Mouse (Mus musculus) small intestine, adult 2 months (tissue): ENCODE measurements around the gene Wdfy4.

Experiments used
- CTCF ChIP-seq: fragments of 200-500 bp; IDR thresholded peaks from 2 replicates; pipeline ENCODE4 v1.5.1; 2012; ENCODE audit warnings: low read depth, mild to moderate bottlenecking, control low read depth, inconsistent platforms, low read length, moderate library complexity, mixed read lengths; ENCODE audit not compliant: insufficient replicate concordance, insufficient read length; ENCODE audit errors: extremely low read depth
- POLR2A ChIP-seq: fragments of 200-500 bp; IDR thresholded peaks from 2 replicates; pipeline ENCODE4 v1.6.1; 2012; ENCODE audit warnings: low read depth, mild to moderate bottlenecking, control low read depth, inconsistent platforms, low read length, moderate library complexity

DNA sequence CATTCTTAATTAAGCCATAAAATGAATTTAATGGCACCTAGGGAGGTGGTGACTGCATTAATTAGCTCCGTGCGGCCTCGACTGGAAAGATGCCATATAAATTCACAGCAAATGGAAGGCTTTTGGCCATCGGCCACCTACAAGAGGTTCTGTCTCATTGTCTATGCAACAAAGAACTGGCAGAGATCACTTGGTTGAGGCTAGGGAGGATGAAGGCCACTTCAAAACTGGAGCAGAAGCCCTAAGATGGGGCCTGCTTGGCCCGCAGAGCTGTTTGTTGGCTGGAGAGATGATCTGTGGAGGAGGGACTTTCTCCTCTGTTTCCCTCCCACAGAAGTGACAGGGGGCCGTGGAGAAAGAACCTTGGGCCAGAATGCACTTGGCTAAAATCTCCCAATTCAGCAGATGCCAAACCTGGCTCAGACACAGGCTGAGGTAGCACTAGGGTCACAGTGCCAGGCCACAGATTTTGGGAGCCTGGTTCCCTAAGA, 103.9 kb downstream of the Wdfy4 start:
- TF ChIP-seq POLR2A: no peak
- no peak for TF ChIP-seq CTCF
